Mouse (Mus musculus): ENCODE data around the gene Vmn1r19. TPM values are rescaled to one million over a fixed set of nuclear protein-coding genes. Genes with fewer than 3 reads are reported as not detected.
A peak's percentile ranks its signal among the peaks of the same experiment; 100 is the strongest.
"Not testable (repeated sequence)": the region's sequence is repeated elsewhere in the genome, so short reads cannot be mapped to it uniquely, and the experiment has no call there.

Vmn1r19 gene
- total RNA-seq (2021), result not detected

GRCm38 (mm10) chr6:57403480-57403879 is at the start of gene Vmn1r19:
Gene Vmn1r19, plus strand, starts transcription at chr6:57403780.
- DNase-seq (ENCODE audit: extremely low spot score in 1 of 2, low spot score in 2 of 2); intact Hi-C loops (cut with DNase I): not testable (repeated sequence)

- DNase-seq (ENCODE audit: extremely low spot score in 1 of 2, low spot score in 2 of 2), result peak in 1 of 2 experiments; percentile 2
- intact Hi-C loops (cut with DNase I), result no loop called here
Observed at GRCm38 (mm10) chr6:57356864-57357263, 46.7 kb upstream of the Vmn1r19 start.

- intact Hi-C loops (cut with DNase I), result no loop called here
Observed at GRCm38 (mm10) chr6:57363627-57364026, 40.0 kb upstream of the Vmn1r19 start, which contains the start of gene Vmn1r17. Gene Vmn1r17, minus strand, starts transcription at chr6:57363727.

GRCm38 (mm10) chr6:57365866-57366265 is 37.7 kb upstream of the Vmn1r19 start:
- DNase-seq (ENCODE audit: extremely low spot score in 1 of 2, low spot score in 2 of 2); intact Hi-C loops (cut with DNase I): not testable (repeated sequence)

More at GRCm38 (mm10) chr6:57363627-57364026, 40.0 kb upstream of the Vmn1r19 start, which contains the start of gene Vmn1r17:
- DNase-seq (ENCODE audit: extremely low spot score in 1 of 2, low spot score in 2 of 2), result no peak

- DNase-seq (ENCODE audit: extremely low spot score in 1 of 2, low spot score in 2 of 2), result no peak
- intact Hi-C loops (cut with DNase I), result no loop called here
Observed at GRCm38 (mm10) chr6:57367496-57367895, 36.1 kb upstream of the Vmn1r19 start.

GRCm38 (mm10) chr6:57395683-57396082 is 7.9 kb upstream of the Vmn1r19 start, which contains the start of gene Vmn1r18:
Gene Vmn1r18, minus strand, starts transcription at chr6:57395783.
- no peak for DNase-seq (ENCODE audit: extremely low spot score in 1 of 2, low spot score in 2 of 2)
- intact Hi-C loops (cut with DNase I), result no loop called here

- intact Hi-C loops (cut with DNase I), result no loop called here
- DNase-seq (ENCODE audit: extremely low spot score in 1 of 2, low spot score in 2 of 2), result no peak
Observed at GRCm38 (mm10) chr6:57428630-57429029, 25.1 kb downstream of the Vmn1r19 start, which contains the start of gene Vmn1r20. Gene Vmn1r20, plus strand, starts transcription at chr6:57428930.

GRCm38 (mm10) chr6:57431196-57431595 is 27.6 kb downstream of the Vmn1r19 start:
- intact Hi-C loops (cut with DNase I), result no loop called here
- no peak for DNase-seq (ENCODE audit: extremely low spot score in 1 of 2, low spot score in 2 of 2)

Other genes starting within 250 kb of the Vmn1r19 start
- not detected for gene Vmn1r12, start 246.9 kb upstream of the Vmn1r19 start, total RNA-seq (2021)
- not detected for gene Vmn1r13, start 200.5 kb upstream of the Vmn1r19 start, total RNA-seq (2021)
- not detected for gene Vmn1r14, start 172.1 kb upstream of the Vmn1r19 start, total RNA-seq (2021)
- not detected for gene Vmn1r15, start 145.8 kb upstream of the Vmn1r19 start, total RNA-seq (2021)
- gene Vmn1r16, start 74.3 kb upstream of the Vmn1r19 start, total RNA-seq (2021), result not detected
- gene Vmn1r17, start 40.1 kb upstream of the Vmn1r19 start, total RNA-seq (2021), result not detected
- gene Vmn1r18, start 8.0 kb upstream of the Vmn1r19 start, total RNA-seq (2021), result under 1 TPM in 1 of 2 experiments, not detected in 1; 0.02 TPM
- not detected for gene Vmn1r20, start 25.1 kb downstream of the Vmn1r19 start, total RNA-seq (2021)
- 10 to 100 TPM; 27.0 to 34.3 TPM for gene Ppm1k, start 131.7 kb downstream of the Vmn1r19 start, total RNA-seq (2021)
- 1 to 10 TPM; 3.6 to 4.4 TPM for gene Herc6, start 177.2 kb downstream of the Vmn1r19 start, total RNA-seq (2021)

Measured in left cerebral cortex, postnatal 10 days (tissue).